Mouse (Mus musculus) stomach, embryonic 16.5 days (tissue): Measurements from ENCODE around the gene Vegfb. TPM values are rescaled to one million over a fixed set of nuclear protein-coding genes. Genes with fewer than 3 reads are reported as not detected.

Source experiments
- ATAC-seq: fragments of 200-750 bp; cut with Nextera tagmentation; 2 replicates; pipeline ENCODE4 v1.8.0; 2017; ENCODE audit warnings: moderate number of reproducible peaks, moderate TSS enrichment; ENCODE audit not compliant: insufficient read depth, low FRiP score
- H3K27ac ChIP-seq: fragments of 300-500 bp; sonication (generic); 2 replicates; pipeline ENCODE4 v1.5.1; 2014; ENCODE audit warnings: low read length
- H3K27me3 ChIP-seq: fragments of 300-500 bp; sonication (generic); 2 replicates; pipeline ENCODE4 v1.6.1; 2014; ENCODE audit warnings: low read length, control low read depth, mixed read lengths; ENCODE audit not compliant: control insufficient read depth, insufficient read depth
- H3K36me3 ChIP-seq: fragments of 300-500 bp; sonication (generic); 2 replicates; pipeline ENCODE4 v1.6.1; 2014; ENCODE audit warnings: low read length; ENCODE audit not compliant: control insufficient read depth, insufficient read depth
- H3K4me1 ChIP-seq: fragments of 300-500 bp; sonication (generic); 2 replicates; pipeline ENCODE4 v1.6.1; 2014; ENCODE audit warnings: low read length, control low read depth, mixed read lengths; ENCODE audit not compliant: control insufficient read depth, insufficient read depth
- H3K4me2 ChIP-seq: fragments of 300-500 bp; sonication (generic); 2 replicates; pipeline ENCODE4 v1.6.1; 2014; ENCODE audit warnings: low read depth, low read length, mixed read lengths
- H3K4me3 ChIP-seq: fragments of 300-500 bp; sonication (generic); replicated peaks from 2 replicates; pipeline ENCODE4 v1.5.1; 2014; ENCODE audit warnings: mild to moderate bottlenecking, low read length
- H3K9ac ChIP-seq: fragments of 300-500 bp; sonication (generic); 2 replicates; pipeline ENCODE4 v1.6.1; 2014; ENCODE audit warnings: low read length
- H3K9me3 ChIP-seq: fragments of 300-500 bp; sonication (generic); replicated peaks from 2 replicates; pipeline ENCODE4 v1.6.1; 2016; ENCODE audit warnings: low read length, control low read depth; ENCODE audit not compliant: control insufficient read depth
- WGBS: fragments of 180-500 bp; shearing (Covaris S2); extraction: QIAGEN DNeasy Blood & Tissue Kit; methylation state at CpG from one replicate; pipeline ENCODE4 v1.1.7; 2014; 5-methylcytosine and 5-hydroxymethylcytosine counted together
- polyA plus RNA-seq: library from polyadenylated mRNA; unstranded; fragments of >200 nt; fragmentation: Nextera tagmentation; extraction: Ambion mirVana; gene quantifications from 2 replicates; pipeline ENCODE4 v1.2.1, GENCODE M21; 2015

Vegfb gene
- polyA plus RNA-seq, 1 experiment from 2014 or later: 19.7 TPM

GRCm38 (mm10) chr19:6940396-6941351, 46.8 kb downstream of the Vegfb start:
- 17% methylated on average over 29 of the region's 29 CpGs for WGBS
- Histone ChIP-seq H3K36me3 (no peaks in the 10 kb centered on the region), H3K27ac (peak overlapping the region; percentile 71), H3K4me1 (peaks cover 21% of the 10 kb centered on the region), H3K27me3 (peaks cover 6% of the 10 kb centered on the region; the same call in 1 of the 2 replicates), H3K4me3 (peak overlapping the region; percentile 76), H3K9me3 (no peaks in the 10 kb centered on the region), H3K4me2 (peak overlapping the region; percentile 98), H3K9ac (peak overlapping the region; percentile 93)
- peak; percentile 0; the same call in 1 of the 2 replicates for ATAC-seq

GRCm38 (mm10) chr19:6939106-6940002, 48.1 kb downstream of the Vegfb start:
- no peaks in the 10 kb centered on the region for H3K36me3 ChIP-seq
- 0 out of 2 replicates have a peak overlapping the region, but pooled peaks have one; percentile 93 for H3K9ac ChIP-seq
- H3K27ac ChIP-seq: no peak overlapping the region
- no peak overlapping the region for H3K4me3 ChIP-seq
- H3K4me1 ChIP-seq: peaks cover 21% of the 10 kb centered on the region
- peaks cover 12% of the 10 kb centered on the region for H3K27me3 ChIP-seq
- WGBS: 90% methylated on average over 20 of the region's 20 CpGs
- no peak overlapping the region for H3K4me2 ChIP-seq
- ATAC-seq: no peak
- H3K9me3 ChIP-seq: no peaks in the 10 kb centered on the region

GRCm38 (mm10) chr19:6937541-6938465, 49.6 kb downstream of the Vegfb start:
- 81% methylated on average over 16 of the region's 16 CpGs for WGBS
- Histone ChIP-seq H3K4me3 (no peak overlapping the region), H3K36me3 (no peaks in the 10 kb centered on the region), H3K27me3 (peaks cover 28% of the 10 kb centered on the region), H3K4me2 (no peak overlapping the region), H3K9ac (no peak overlapping the region), H3K4me1 (peaks cover 23% of the 10 kb centered on the region), H3K9me3 (no peaks in the 10 kb centered on the region), H3K27ac (no peak overlapping the region)
- ATAC-seq: no peak

- Histone ChIP-seq H3K27me3 (peaks cover 38% of the 10 kb centered on the region), H3K4me3 (no peak overlapping the region)
- WGBS: 24% methylated on average over 3 of the region's 3 CpGs
Observed at GRCm38 (mm10) chr19:6936299-6936698, 51.2 kb downstream of the Vegfb start.

GRCm38 (mm10) chr19:6934195-6934977, 53.1 kb downstream of the Vegfb start, which contains the start of gene Kcnk4:
TSS of gene Kcnk4 (minus strand) at chr19:6934515.
- WGBS: 11% methylated on average over 23 of the region's 23 CpGs
- Histone ChIP-seq H3K4me1 (peaks cover 11% of the 10 kb centered on the region), H3K9me3 (no peaks in the 10 kb centered on the region), H3K27me3 (peaks cover 38% of the 10 kb centered on the region), H3K4me3 (peak within 1 kb of the TSS; percentile 42), H3K27ac (no peak within 1 kb of the TSS), H3K36me3 (no peaks in the 10 kb centered on the region), H3K4me2 (peak within 1 kb of the TSS; percentile 90), H3K9ac (peak within 1 kb of the TSS; percentile 71)
- no peak for ATAC-seq

More at GRCm38 (mm10) chr19:6936299-6936698, 51.2 kb downstream of the Vegfb start:
- H3K4me1 ChIP-seq: peaks cover 21% of the 10 kb centered on the region
- H3K36me3 ChIP-seq: no peaks in the 10 kb centered on the region
- H3K4me2 ChIP-seq: no peak overlapping the region
- H3K9ac ChIP-seq: no peak overlapping the region
- H3K27ac ChIP-seq: no peak overlapping the region
- ATAC-seq: no peak
- no peaks in the 10 kb centered on the region for H3K9me3 ChIP-seq

DNA sequence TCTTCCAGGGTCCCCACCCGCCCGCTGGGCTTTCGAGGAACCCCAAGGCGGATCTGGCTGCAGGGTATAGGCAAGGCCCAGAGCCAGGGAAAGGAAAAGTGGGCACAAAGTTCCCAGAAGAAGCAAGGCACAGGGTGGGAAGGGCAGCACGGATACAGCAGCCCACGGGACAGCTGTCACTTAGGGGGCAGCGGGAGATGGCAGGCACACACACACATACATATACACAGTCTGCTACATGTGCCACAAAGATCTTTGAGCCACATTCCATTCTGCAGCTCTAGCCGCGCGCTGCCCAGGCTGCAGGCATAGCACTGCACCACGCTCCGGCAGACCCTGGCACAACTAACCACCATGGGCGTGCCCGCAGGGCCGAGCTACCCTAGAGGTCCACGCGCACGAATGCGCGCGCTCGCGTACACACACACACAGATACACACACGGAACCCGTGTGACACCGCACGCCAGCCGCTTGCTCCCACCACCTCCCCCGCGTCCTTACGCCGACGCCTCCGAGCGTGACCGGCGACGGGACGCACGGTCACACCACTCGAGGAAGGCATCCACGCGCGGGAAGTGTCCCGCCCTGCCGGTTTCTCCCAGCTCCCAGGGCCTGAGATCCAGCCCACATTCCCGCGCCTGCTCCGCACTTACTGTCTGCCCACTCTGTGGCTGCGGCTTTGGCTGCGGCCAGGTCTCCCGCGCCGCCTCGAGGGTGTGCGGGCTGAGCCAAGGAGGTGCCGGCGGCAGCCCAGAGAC, 53.8 kb downstream of the Vegfb start:
- 4% methylated on average over 58 of the region's 58 CpGs for WGBS
- Histone ChIP-seq H3K27me3 (peaks cover 38% of the 10 kb centered on the region), H3K27ac (no peak overlapping the region), H3K4me2 (peak overlapping the region; percentile 90), H3K9ac (peak overlapping the region; percentile 71), H3K4me1 (peaks cover 11% of the 10 kb centered on the region), H3K36me3 (no peaks in the 10 kb centered on the region), H3K4me3 (peak overlapping the region; percentile 42), H3K9me3 (no peaks in the 10 kb centered on the region)
- ATAC-seq: peak; percentile 51; the same call in 1 of the 2 replicates

GRCm38 (mm10) chr19:6933102-6933435, 54.4 kb downstream of the Vegfb start:
- Histone ChIP-seq H3K27me3 (peaks cover 42% of the 10 kb centered on the region), H3K9ac (0 out of 2 replicates have a peak overlapping the region, but pooled peaks have one; percentile 71), H3K4me3 (no peak overlapping the region), H3K27ac (no peak overlapping the region), H3K36me3 (no peaks in the 10 kb centered on the region), H3K9me3 (no peaks in the 10 kb centered on the region), H3K4me2 (no peak overlapping the region), H3K4me1 (peaks cover 11% of the 10 kb centered on the region)
- 34% methylated on average over 4 of the region's 4 CpGs for WGBS
- ATAC-seq: no peak
